ENCODE assay signal across 10 mouse cellular contexts in genomic region chr4:43497946-43498345, GRCm38 (mm10). TPM values are rescaled to one million over a fixed set of nuclear protein-coding genes. Genes with fewer than 3 reads are reported as not detected.
DNase-seq lines count a peak whose midpoint lies in the region; ATAC-seq and TF ChIP-seq lines count a peak whose summit lies in the region.
"Had no signal": no experiment of that assay in that cellular context is flagged by ENCODE, and none has a peak within 500 bp of the region (broad histone marks: within the 10 kb centered on the region; RNA-seq: fewer than 3 reads in every experiment).

No protein-coding gene starts in this region.

- DNase-seq in kidney, adult 9 months = peak; percentile 77
- DNase-seq in kidney, adult 11 months = no peak
- DNase-seq in embryonic facial prominence, embryonic 11.5 days (ENCODE audit: low spot score) = no peak
- no peak for DNase-seq in liver, embryonic 14.5 days (ENCODE audit: low read depth in 3 of 3, low spot score in 3 of 3)
- no peak for DNase-seq in left cerebral cortex, adult 9 months (ENCODE audit: low spot score in 2 of 2)
- DNase-seq in ovary, postnatal 14 days (ENCODE audit: low spot score) = no peak
- DNase-seq in gastrocnemius, postnatal 10 days = no peak
- DNase-seq: adrenal gland, postnatal 25 days; lung, postnatal 14 days had no signal

- no peak for TF ChIP-seq EP300 in liver, embryonic 14.5 days (IDR thresholded peaks at IDR 0.05; ENCODE audit: low read depth)

- H3K27ac ChIP-seq in embryonic facial prominence, embryonic 11.5 days (replicated peaks; ENCODE audit: low read depth, low read length) = no peak overlapping the region
- no peak overlapping the region for H3K27ac ChIP-seq in hindbrain, embryonic 13.5 days
- H3K27ac ChIP-seq in liver, embryonic 14.5 days = no peak overlapping the region

- H3K36me3 ChIP-seq in embryonic facial prominence, embryonic 11.5 days (replicated peaks; ENCODE audit: control insufficient read depth, insufficient read depth, low read depth, low read length) = 0 out of 2 replicates have a peak, but pooled peaks cover 3% of the 10 kb centered on the region
- peaks cover 3% of the 10 kb centered on the region; the same call in 1 of the 2 replicates for H3K36me3 ChIP-seq in hindbrain, embryonic 13.5 days
- peaks cover 19% of the 10 kb centered on the region for H3K36me3 ChIP-seq in liver, embryonic 14.5 days (replicated peaks; ENCODE audit: control insufficient read depth, insufficient read depth, low read depth)

- no peaks in the 10 kb centered on the region for H3K27me3 ChIP-seq in embryonic facial prominence, embryonic 11.5 days (ENCODE audit: control insufficient read depth, insufficient read depth, low read length)
- H3K27me3 ChIP-seq in hindbrain, embryonic 13.5 days = 0 out of 2 replicates have a peak, but pooled peaks cover 4% of the 10 kb centered on the region
- H3K27me3 ChIP-seq in liver, embryonic 14.5 days (ENCODE audit: control insufficient read depth, insufficient read depth, low read length) = no peaks in the 10 kb centered on the region

- ATAC-seq in embryonic facial prominence, embryonic 11.5 days (replicated peaks; ENCODE audit: insufficient number of reproducible peaks, low FRiP score, low TSS enrichment, low read depth) = no peak
- ATAC-seq in hindbrain, embryonic 13.5 days (ENCODE audit: low FRiP score) = no peak
- no peak for ATAC-seq in liver, embryonic 14.5 days (ENCODE audit: insufficient read depth)

- peak overlapping the region; percentile 66 for H3K4me2 ChIP-seq in embryonic facial prominence, embryonic 11.5 days (ENCODE audit: low read depth, low read length)
- peak overlapping the region; percentile 77 for H3K4me2 ChIP-seq in hindbrain, embryonic 13.5 days
- peak overlapping the region; percentile 75 for H3K4me2 ChIP-seq in liver, embryonic 14.5 days (ENCODE audit: low read depth)

- no peaks in the 10 kb centered on the region for H3K9me3 ChIP-seq in embryonic facial prominence, embryonic 11.5 days (replicated peaks; ENCODE audit: control insufficient read depth, low read length)
- no peaks in the 10 kb centered on the region for H3K9me3 ChIP-seq in hindbrain, embryonic 13.5 days
- H3K9me3 ChIP-seq in liver, embryonic 14.5 days (ENCODE audit: control insufficient read depth, low read length) = no peaks in the 10 kb centered on the region

- peak overlapping the region; percentile 57 for H3K4me3 ChIP-seq in embryonic facial prominence, embryonic 11.5 days (ENCODE audit: low read depth, low read length)
- peak overlapping the region; percentile 53; the same call in 1 of the 2 replicates for H3K4me3 ChIP-seq in hindbrain, embryonic 13.5 days
- peak overlapping the region; percentile 75 to 76 for H3K4me3 ChIP-seq in liver, embryonic 14.5 days (ENCODE audit: insufficient read depth in 1 of 2, low read depth in 2 of 2, low read length in 2 of 2)

- H3K9ac ChIP-seq in embryonic facial prominence, embryonic 11.5 days (replicated peaks; ENCODE audit: low read length) = peak overlapping the region; percentile 67
- H3K9ac ChIP-seq in hindbrain, embryonic 13.5 days = peak overlapping the region; percentile 72; the same call in 1 of the 2 replicates
- H3K9ac ChIP-seq in liver, embryonic 14.5 days (replicated peaks) = peak overlapping the region; percentile 85

- 74% methylated on average over 4 of the region's 4 CpGs for WGBS in embryonic facial prominence, embryonic 11.5 days
- WGBS in hindbrain, embryonic 13.5 days = 77% methylated on average over 4 of the region's 4 CpGs
- WGBS in liver, embryonic 14.5 days (ENCODE audit: insufficient replicate concordance) = 63% methylated on average over 4 of the region's 4 CpGs

- H3K4me1 ChIP-seq in embryonic facial prominence, embryonic 11.5 days (ENCODE audit: control insufficient read depth, insufficient read depth, low read length) = peaks cover 8% of the 10 kb centered on the region
- H3K4me1 ChIP-seq in hindbrain, embryonic 13.5 days (replicated peaks) = peaks cover 42% of the 10 kb centered on the region
- H3K4me1 ChIP-seq in liver, embryonic 14.5 days (replicated peaks; ENCODE audit: control insufficient read depth in 2 of 2, insufficient read depth in 2 of 2, low read length in 1 of 2) = peaks cover 12 to 25% of the 10 kb centered on the region in 2 experiments

- no peak for TF ChIP-seq CTCF in liver, embryonic 14.5 days (IDR thresholded peaks at IDR 0.05; ENCODE audit: low read depth)

RNA-seq across cellular contexts. Expression of gene Arhgef39, which starts 1.5 kb away (rescaled TPM):
- 41.0 and 43.7 TPM in 2 replicates for polyA plus RNA-seq in embryonic facial prominence, embryonic 11.5 days (2014; fragmentation: Nextera tagmentation; extraction: Ambion mirVana)
- polyA plus RNA-seq in hindbrain, embryonic 13.5 days (2015; fragmentation: Nextera tagmentation; extraction: Ambion mirVana) = 8.4 and 8.9 TPM in 2 replicates
- polyA plus RNA-seq in liver, embryonic 14.5 days (2012; rRNA removed) = 37.5 and 42.5 TPM in 2 replicates
- polyA plus RNA-seq in liver, embryonic 14.5 days (2014; fragmentation: Nextera tagmentation; extraction: Ambion mirVana) = 23.4 and 24.7 TPM in 2 replicates
- total RNA-seq in gastrocnemius, postnatal 10 days (2021) = 1 to 10 TPM; 2.8 to 3.8 TPM

RNA-seq across cellular contexts. Expression of gene Ccdc107, which starts 5.2 kb away (rescaled TPM):
- polyA plus RNA-seq in embryonic facial prominence, embryonic 11.5 days (2014; fragmentation: Nextera tagmentation; extraction: Ambion mirVana) = 54.6 and 61.1 TPM in 2 replicates
- 65.1 and 69.0 TPM in 2 replicates for polyA plus RNA-seq in hindbrain, embryonic 13.5 days (2015; fragmentation: Nextera tagmentation; extraction: Ambion mirVana)
- polyA plus RNA-seq in liver, embryonic 14.5 days (2012; rRNA removed) = 11.8 and 27.6 TPM in 2 replicates
- polyA plus RNA-seq in liver, embryonic 14.5 days (2014; fragmentation: Nextera tagmentation; extraction: Ambion mirVana) = 32.1 and 36.7 TPM in 2 replicates
- 10 to 100 TPM; 23.4 to 24.1 TPM for total RNA-seq in gastrocnemius, postnatal 10 days (2021)

RNA-seq across cellular contexts. Expression of gene Car9, which starts 8.8 kb away (rescaled TPM):
- 0.41 and 0.52 TPM in 2 replicates for polyA plus RNA-seq in embryonic facial prominence, embryonic 11.5 days (2014; fragmentation: Nextera tagmentation; extraction: Ambion mirVana)
- 0.19 and 0.25 TPM in 2 replicates for polyA plus RNA-seq in hindbrain, embryonic 13.5 days (2015; fragmentation: Nextera tagmentation; extraction: Ambion mirVana)
- 0.75 and 0.84 TPM in 2 replicates for polyA plus RNA-seq in liver, embryonic 14.5 days (2012; rRNA removed)
- polyA plus RNA-seq in liver, embryonic 14.5 days (2014; fragmentation: Nextera tagmentation; extraction: Ambion mirVana) = 0.32 and 0.59 TPM in 2 replicates
- 1 to 10 TPM; 2.8 TPM for total RNA-seq in gastrocnemius, postnatal 10 days (2021)

RNA-seq across cellular contexts. Expression of gene Sit1, which starts 14.4 kb away (rescaled TPM):
- not detected in 2 replicates for polyA plus RNA-seq in embryonic facial prominence, embryonic 11.5 days (2014; fragmentation: Nextera tagmentation; extraction: Ambion mirVana)
- polyA plus RNA-seq in hindbrain, embryonic 13.5 days (2015; fragmentation: Nextera tagmentation; extraction: Ambion mirVana) = not detected in 2 replicates
- 0.04 TPM in 1 of 2 replicates, not detected in the other for polyA plus RNA-seq in liver, embryonic 14.5 days (2012; rRNA removed)
- not detected in 2 replicates for polyA plus RNA-seq in liver, embryonic 14.5 days (2014; fragmentation: Nextera tagmentation; extraction: Ambion mirVana)
- total RNA-seq in gastrocnemius, postnatal 10 days (2021) = not detected

RNA-seq across cellular contexts. Expression of gene Tpm2, which starts 25.6 kb away (rescaled TPM):
- polyA plus RNA-seq in embryonic facial prominence, embryonic 11.5 days (2014; fragmentation: Nextera tagmentation; extraction: Ambion mirVana) = 97.9 and 99.1 TPM in 2 replicates
- polyA plus RNA-seq in hindbrain, embryonic 13.5 days (2015; fragmentation: Nextera tagmentation; extraction: Ambion mirVana) = 18.8 and 20.9 TPM in 2 replicates
- 3.3 and 8.9 TPM in 2 replicates for polyA plus RNA-seq in liver, embryonic 14.5 days (2012; rRNA removed)
- 12.6 and 16.1 TPM in 2 replicates for polyA plus RNA-seq in liver, embryonic 14.5 days (2014; fragmentation: Nextera tagmentation; extraction: Ambion mirVana)
- 1,000 to 10,000 TPM; 8,012 to 8,431 TPM for total RNA-seq in gastrocnemius, postnatal 10 days (2021)
